Mouse (Mus musculus) activated CD4-positive, CD25-positive, alpha-beta regulatory T cell (primary cell): Measurements from ENCODE around the gene AY761184. TPM values are rescaled to one million over a fixed set of nuclear protein-coding genes. Genes with fewer than 3 reads are reported as not detected.

ENCODE experiments used
- polyA plus RNA-seq, 2 experiments: library from polyadenylated mRNA; unstranded; fragments of 100-300 nt; shearing (Covaris generic); gene quantifications; one replicate each; pipeline ENCODE4 v1.2.1; 2017

The AY761184 gene
- polyA plus RNA-seq: not detected

DNA sequence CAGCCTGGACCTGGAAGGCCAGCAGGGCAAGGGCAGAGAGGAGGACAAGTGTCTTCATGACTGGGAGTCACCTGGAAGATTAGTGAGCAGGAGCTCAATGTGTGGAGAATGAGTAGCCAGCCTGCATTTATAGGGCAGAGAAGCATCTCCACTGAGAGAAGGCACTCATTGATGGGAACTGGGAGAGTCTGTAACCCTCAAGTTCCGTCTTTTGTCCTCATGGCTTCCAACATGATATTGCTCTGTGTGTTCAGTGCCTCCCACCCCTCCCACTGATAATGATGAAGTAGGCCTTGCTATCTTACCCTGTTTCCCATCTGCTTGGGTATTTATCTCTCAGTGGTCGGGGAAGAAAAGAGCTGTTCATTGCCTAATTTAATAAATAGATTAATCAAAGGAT is at the start of gene AY761184:
TSS of gene AY761184 (minus strand) at position 101 of the 400 bp plus-strand sequence.

DNA sequence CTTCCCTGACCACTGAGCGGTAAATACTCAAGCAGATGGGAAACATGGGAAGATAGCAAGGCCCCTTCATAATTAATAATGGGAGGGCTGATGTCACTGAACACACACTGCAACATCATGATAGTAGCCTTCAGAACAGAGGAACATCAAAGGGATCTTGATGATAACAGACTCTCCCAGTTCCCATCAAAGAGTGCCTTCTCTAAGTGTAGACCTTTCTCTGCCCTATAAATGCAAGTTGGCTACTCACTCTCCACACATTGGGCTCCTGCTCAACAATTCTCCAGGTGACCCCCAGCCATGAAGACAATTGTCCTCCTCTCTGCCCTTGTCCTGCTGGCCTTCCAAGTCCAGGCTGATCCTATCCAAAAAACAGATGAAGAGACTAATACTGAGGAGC is 37.9 kb downstream of the AY761184 start, which contains the start of gene Defa34:
TSS of gene Defa34 (plus strand) at position 301 of the 400 bp plus-strand sequence.

DNA sequence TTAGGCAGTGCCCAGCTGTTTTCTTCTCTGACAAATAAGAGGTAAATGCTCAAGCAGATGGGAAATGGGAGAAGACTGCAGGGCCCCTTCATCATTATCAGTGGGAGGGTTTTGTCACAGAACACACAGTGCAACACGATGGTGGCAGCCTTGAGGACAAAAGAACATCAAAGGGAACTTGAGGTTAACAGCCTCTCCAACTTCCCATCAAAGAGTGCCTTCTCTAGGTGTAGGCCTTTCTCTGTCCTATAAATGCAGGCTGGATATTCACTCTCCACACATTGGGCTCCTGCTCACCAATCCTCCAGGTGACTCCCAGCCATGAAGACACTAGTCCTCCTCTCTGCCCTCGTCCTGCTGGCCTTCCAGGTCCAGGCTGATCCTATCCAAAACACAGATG is 48.0 kb downstream of the AY761184 start, which contains the start of gene Defa17:
TSS of gene Defa17 (plus strand) at position 301 of the 400 bp plus-strand sequence.

Other genes with a start within 250 kb of the AY761184 start
- gene Gm7849, start 247.1 kb downstream of the AY761184 start, polyA plus RNA-seq: not detected
- not detected for gene Defa20, start 194.4 kb downstream of the AY761184 start, polyA plus RNA-seq
- gene Defa32, start 174.6 kb downstream of the AY761184 start, polyA plus RNA-seq: not detected
- not detected for gene Defa37, start 138.3 kb downstream of the AY761184 start, polyA plus RNA-seq
- not detected for gene Defa28, start 120.6 kb downstream of the AY761184 start, polyA plus RNA-seq
- not detected for gene Gm7861, start 109.1 kb downstream of the AY761184 start, polyA plus RNA-seq
- not detected for gene Defa26, start 85.5 kb downstream of the AY761184 start, polyA plus RNA-seq
- gene Defa17, start 47.9 kb downstream of the AY761184 start, polyA plus RNA-seq: not detected
- not detected for gene Defa34, start 37.8 kb downstream of the AY761184 start, polyA plus RNA-seq
- not detected for gene Defa24, start 30.8 kb upstream of the AY761184 start, polyA plus RNA-seq
- gene Defb50, start 119.9 kb upstream of the AY761184 start, polyA plus RNA-seq: not detected
- not detected for gene Defb2, start 136.3 kb upstream of the AY761184 start, polyA plus RNA-seq
- gene Defb10, start 155.3 kb upstream of the AY761184 start, polyA plus RNA-seq: not detected
- not detected for gene Defb9, start 181.8 kb upstream of the AY761184 start, polyA plus RNA-seq
- not detected for gene Defb11, start 202.8 kb upstream of the AY761184 start, polyA plus RNA-seq
- gene Defb15, start 229.1 kb upstream of the AY761184 start, polyA plus RNA-seq: not detected
- gene Defb35, start 234.7 kb upstream of the AY761184 start, polyA plus RNA-seq: not detected
- gene Defb13, start 243.1 kb upstream of the AY761184 start, polyA plus RNA-seq: not detected